Mouse (Mus musculus): Measurements from ENCODE around the gene Olfr743.
"Not testable (repeated sequence)": the region's sequence is repeated elsewhere in the genome, so short reads cannot be mapped to it uniquely, and the experiment has no call there.

The Olfr743 gene

GRCm38 (mm10) chr14:50521539-50521938, at the start of gene Olfr743:
TSS of gene Olfr743 (plus strand) at chr14:50521839.
- no peak for DNase-seq

- DNase-seq = no peak
Measured at GRCm38 (mm10) chr14:50472438-50472837, 49.2 kb upstream of the Olfr743 start, which contains the start of gene Olfr741. TSS of gene Olfr741 (plus strand) at chr14:50472738.

DNA sequence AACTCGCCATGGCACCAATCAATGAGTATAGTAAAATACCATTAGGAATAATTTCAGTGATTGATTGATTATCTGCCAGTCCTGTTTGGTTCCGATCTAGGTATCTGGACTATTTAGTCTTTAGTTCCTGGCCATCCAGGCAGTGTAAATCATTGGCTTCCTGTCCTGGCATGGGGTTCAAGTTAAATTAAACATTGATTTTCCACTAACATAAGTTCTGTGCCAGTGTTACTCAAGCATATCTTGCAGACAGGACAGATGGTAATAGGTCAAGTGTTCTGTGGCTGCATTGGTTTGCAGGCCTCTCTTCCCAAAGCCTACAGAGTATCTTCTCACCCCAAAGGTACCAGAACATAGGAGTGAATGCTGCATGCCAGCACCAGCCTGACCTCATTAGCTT, 43.2 kb upstream of the Olfr743 start:
- no peak for DNase-seq

DNA sequence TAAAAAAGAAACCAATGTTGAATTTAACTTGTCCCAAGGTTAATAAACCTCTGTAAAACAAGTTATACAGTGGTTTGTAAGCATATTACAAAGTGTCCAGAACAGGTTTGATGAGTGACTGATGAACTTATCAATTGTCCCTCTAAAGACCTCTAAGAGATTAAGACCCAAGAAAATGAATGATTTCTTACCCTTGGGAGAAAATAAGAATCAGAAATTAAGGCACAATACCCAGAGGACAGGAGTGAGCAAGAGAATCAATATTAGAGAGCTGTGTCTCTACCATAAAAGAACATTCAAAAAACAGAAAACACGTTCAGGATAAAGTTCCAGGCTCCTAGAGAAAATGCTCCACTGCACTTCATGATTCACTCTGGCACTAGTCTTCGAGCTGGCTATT, 18.3 kb upstream of the Olfr743 start, which contains the start of gene Olfr742:
TSS of gene Olfr742 (plus strand) at position 301 of the 400 bp plus-strand sequence.
- DNase-seq = no peak

- DNase-seq = no peak
Measured at GRCm38 (mm10) chr14:50552734-50553133, 31.1 kb downstream of the Olfr743 start.

- not testable (repeated sequence) for DNase-seq
Measured at GRCm38 (mm10) chr14:50573056-50573455, 51.4 kb downstream of the Olfr743 start.

Measured in embryo, embryonic 11 days (tissue).